Mouse (Mus musculus) spleen, adult 18-20 months (tissue): ENCODE data around the gene Gnas.

ENCODE experiments used
- DNase-seq, 2 experiments: peaks; one replicate each; pipeline ENCODE4 v3.0.0; 2022; ENCODE audit warnings: mixed read lengths in 2 of 2

Gene Gnas

DNA sequence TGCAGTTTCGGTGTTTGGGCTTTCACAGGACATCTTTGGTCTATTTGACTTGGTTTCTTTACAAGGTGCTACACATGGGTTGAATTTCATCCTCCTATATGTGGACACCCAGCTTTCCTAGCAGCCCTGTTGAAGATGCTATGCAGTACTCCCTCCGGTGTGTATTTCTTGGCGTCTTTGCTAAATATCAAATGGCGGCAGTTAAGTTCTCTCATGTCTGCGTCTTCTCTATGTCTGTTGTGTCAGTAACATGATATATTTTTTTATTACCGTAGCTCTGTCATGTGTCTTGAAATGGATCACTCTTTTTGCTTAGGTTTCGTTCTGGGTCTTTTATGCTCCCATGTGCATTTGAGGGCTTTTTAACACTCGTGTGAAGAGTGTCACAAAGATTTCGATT is 96.9 kb downstream of the Gnas start:
- no peak for DNase-seq

DNA sequence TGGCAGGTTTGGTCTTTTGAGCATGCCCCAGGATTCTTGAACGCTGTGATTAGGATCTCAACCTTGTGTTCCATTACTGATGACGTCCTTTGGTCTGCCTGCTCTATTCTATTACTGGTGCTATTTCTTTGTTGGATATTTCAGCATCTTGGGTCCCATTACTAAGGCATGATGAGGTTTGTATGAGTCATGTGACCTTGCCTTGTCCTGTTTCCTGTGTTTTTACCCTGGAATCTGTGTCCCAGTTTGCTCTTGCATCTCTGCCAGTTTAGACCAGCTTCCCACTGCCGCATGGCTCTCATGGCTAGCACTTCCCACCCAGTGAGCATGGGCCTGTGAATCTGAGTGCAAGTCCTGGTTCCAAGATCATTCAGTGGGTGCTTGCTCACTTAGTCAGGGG is 107.8 kb downstream of the Gnas start:
- no peak for DNase-seq

DNA sequence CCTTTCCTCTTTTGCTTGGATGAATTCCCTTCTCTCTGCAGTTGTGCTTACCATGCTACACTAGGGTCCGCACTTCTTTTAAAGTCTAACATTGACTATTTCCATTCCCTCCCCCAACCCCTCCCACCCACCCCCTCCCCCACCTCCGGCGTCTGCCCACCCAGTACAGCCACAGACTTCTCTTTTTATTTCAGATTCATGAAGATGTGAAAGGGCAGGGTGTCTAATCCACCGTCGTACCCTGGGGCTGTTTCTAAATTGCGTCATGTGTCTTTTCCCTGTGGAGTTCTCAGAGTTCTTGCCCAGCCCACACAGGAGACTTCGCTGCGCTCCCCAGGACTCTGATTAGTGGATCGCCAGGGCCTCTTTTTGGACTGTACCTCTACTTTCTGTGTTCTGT is 108.4 kb downstream of the Gnas start:
- no peak for DNase-seq

DNA sequence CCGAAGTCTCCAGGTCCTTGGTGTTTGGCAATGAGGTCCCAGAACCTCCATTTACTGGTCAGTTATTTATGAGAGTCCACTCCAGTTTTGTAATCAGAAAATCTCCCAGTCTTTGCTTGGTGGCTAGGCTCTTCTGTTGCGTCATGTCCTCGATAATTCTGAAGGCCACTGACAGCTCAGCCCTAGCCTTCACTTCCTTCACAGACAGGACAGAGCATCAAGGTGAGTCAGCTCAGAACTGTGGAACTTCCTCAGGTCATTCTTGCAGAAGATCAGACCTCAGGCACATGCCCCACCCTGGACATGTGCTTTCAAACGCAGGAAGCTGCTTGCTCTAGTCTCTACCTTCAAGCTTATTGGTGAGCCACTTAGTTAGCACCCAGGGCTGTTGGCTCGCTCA is 109.3 kb downstream of the Gnas start:
- no peak for DNase-seq
